Mouse (Mus musculus) ES-E14 (cell line): ENCODE data around the gene Hoxa3.

Experiments
- CHD2 ChIP-seq: IDR thresholded peaks from 2 replicates; pipeline ENCODE4 v1.6.1; 2014; ENCODE audit warnings: mild to moderate bottlenecking, low read depth, low read length, inconsistent platforms
- HCFC1 ChIP-seq: IDR thresholded peaks from 2 replicates; pipeline ENCODE4 v1.6.1; 2012; ENCODE audit warnings: low read length, inconsistent platforms, borderline replicate concordance; ENCODE audit not compliant: insufficient read depth
- MAFK ChIP-seq: IDR thresholded peaks from 2 replicates; pipeline ENCODE4 v1.6.1; 2014; ENCODE audit warnings: mild to moderate bottlenecking, low read depth, low read length, inconsistent platforms; ENCODE audit not compliant: insufficient read depth
- ZC3H11A ChIP-seq: IDR thresholded peaks from 2 replicates; pipeline ENCODE4 v1.6.1; 2012; ENCODE audit warnings: low read depth, mild to moderate bottlenecking, inconsistent platforms, low read length, borderline replicate concordance
- ZNF384 ChIP-seq: IDR thresholded peaks from 2 replicates; pipeline ENCODE4 v1.6.1; 2012; ENCODE audit warnings: low read depth, low read length, inconsistent platforms

DNA sequence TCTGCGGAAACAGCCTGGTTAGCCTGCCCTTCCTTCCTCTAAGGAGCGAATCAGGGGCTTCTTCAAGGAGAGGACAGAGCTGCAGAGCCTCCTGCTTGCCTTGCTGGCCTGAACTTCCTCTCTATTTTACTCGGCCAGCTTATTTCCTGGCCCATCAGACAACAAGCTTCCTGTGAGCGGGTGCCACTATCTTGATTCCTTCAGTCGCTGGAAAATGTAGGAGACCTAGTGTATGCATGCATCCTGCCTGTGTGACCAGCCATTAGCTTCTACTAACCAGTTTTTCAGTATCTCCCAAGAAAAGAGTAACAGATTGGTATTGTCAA, 42.3 kb downstream of the Hoxa3 start:
- TF ChIP-seq HCFC1, result no peak
- TF ChIP-seq ZC3H11A, result no peak
- TF ChIP-seq ZNF384, result no peak
- no peak for TF ChIP-seq MAFK
- TF ChIP-seq CHD2, result no peak
